Mouse (Mus musculus) adrenal gland, postnatal 36 days (tissue): ENCODE data around the gene Aldh4a1. TPM values are rescaled to one million over a fixed set of nuclear protein-coding genes. Genes with fewer than 3 reads are reported as not detected.

Experiments used
- DNase-seq, 2 experiments: peaks; one replicate each; pipeline ENCODE4 v3.0.0; 2021; ENCODE audit warnings: mixed read lengths in 1 of 2
- total RNA-seq, 2 experiments: library from RNA; stranded (reverse); gene quantifications; 2 replicates each; pipeline ENCODE4 v1.2.3; 2021

Gene Aldh4a1
- total RNA-seq, 2 experiments from 2014 or later: 57.8 to 136 TPM

DNA sequence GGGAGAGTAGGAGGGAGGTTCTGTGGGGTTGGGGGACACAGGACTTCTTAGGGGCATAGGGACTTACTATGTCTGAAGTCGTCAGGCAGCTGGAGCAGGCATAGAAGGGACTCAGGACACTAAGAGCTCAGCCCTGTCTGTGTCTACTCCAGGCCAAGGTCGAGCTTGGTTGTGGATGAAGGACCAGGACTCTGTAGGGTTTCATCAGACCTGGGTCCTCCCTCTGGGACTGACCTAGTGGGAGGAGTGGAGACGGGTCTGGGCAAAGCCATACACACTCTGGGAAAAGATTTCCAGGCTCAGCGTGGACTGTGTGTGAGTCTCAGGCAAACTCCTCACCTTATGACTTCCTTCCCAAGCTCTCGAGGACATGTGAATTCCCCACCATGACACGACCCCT, 2.9 kb upstream of the Aldh4a1 start:
- peak; percentile 55 to 64 for DNase-seq

DNA sequence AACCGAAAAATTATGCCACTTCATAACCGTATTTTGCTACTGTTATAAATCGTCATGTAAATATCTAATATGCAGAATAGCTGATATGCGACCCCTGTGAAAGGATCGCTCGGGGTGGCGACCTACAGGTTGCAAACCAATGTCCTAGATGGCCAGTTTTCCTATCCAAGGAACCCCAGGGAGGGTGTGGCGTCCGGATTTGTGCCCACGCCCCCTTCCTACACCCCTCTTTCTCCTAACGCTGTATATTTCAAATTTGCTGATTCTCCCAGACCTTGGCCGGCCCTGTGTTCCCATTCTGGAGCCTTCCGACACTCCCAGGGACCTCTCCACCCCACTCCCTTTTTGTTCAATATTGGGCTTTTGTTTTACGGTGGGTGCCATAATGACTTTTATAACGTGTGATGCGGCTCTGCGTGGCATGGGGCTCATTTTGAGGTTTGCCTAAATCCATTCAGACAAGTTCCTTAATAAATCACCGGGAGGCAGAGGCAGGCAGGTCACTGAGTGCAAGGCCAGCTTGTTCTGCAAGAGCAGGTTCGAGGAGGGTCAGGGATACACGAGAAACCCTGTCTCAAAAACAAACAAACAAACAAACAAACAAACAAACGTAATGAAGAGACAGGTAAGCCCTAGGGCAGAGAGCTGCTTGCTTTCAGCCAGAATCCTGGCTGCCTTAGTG, 909 bp downstream of the Aldh4a1 start:
- DNase-seq: no peak

DNA sequence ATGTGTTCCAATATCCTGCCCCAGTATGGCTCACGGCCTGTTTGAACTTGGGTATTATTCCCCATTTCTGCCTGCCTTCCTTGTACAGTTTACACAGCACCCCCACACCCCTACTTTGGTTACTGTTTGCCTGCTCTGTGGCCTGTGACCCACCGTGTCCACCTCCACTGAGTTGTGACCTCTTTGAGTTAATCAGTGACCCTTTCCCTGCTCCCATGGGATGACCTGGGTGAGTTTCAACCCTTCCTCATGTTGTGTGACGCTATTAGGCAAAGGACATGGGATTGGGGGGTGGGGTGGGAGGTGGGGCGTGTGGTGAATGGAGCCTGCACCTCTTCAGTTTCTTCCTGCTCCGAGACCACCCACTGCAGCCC, 1.4 kb downstream of the Aldh4a1 start:
- no peak for DNase-seq

DNA sequence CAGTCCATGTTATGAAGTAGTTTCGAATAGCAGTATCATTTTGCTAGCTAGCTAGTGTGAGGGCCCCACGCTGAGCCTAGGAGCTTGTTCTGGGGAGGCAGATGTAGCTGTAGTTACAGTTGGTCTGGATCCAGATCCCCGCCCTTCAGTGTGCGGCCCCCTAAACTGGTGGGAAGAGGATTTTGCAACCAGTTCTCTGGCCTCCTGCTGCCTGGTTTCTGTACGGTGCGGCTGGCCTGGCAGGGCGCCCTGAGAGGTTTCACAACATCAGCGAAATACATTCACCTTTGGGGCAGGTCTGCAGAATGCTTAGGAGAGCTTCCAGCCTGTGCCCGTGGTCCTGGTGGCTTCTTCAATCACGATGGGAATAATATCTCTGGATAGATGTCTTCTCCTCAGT, 2.0 kb downstream of the Aldh4a1 start:
- peak; percentile 62 to 69 for DNase-seq

DNA sequence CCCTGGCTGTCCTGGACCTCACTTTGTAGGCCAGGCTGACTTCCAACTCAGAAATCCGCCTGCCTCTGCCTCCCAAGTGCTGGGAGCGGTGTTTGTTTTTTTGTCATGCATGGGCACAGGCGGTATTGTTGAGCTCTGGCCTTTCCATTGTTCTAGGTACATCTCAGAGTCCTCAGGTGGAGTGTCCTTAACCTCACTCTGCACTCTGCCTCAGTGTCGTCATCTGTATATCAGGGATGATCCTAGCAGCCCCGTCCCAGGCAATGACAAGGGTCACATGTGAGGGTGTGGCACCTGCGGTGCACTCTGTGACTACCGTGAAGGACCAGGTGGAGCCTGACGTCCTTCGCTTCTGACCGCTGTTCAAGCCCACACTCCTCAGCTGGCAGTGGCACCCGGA, 4.7 kb downstream of the Aldh4a1 start:
- no peak for DNase-seq

DNA sequence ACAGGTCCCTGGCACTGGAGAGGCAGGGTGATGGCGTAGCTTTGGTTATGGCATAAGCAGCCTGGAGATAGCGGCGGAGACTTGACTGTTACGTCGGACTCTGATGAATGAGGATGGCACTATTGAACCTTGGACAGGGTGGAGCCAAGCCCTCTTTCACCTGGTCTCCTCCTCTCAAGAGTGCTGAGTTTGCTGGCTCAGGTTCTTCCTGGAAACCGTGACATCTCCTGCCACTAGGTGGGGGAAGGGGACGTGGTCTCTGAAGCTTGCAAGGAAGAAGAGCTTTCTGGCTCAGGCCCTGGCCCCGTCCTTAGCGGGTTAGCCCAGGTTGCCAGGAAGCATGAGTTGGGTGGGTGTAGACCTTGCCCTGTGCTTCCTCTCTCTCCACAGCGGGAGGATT, 7.5 kb downstream of the Aldh4a1 start:
- no peak for DNase-seq

DNA sequence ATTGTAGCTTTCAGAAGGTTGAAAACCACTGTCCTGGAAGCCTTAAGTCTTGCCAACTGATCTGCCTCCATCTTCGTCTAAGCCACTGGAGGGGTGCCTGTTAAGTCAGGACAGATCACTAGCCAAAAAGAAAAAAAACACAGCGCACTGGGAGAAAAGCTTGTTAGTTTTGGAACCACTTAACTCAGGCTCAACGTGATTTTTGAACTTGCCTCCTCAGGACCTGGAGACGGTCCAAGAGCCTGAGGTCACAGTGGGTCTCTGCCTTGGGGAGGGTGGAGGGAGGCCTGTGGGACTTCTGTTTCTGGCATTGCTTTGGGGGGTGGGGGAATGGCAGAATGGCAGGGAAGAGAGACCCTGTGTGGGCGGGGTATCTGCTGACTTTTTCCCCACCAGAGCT, 8.5 kb downstream of the Aldh4a1 start:
- peak in 1 of 2 experiments; percentile 43 for DNase-seq

DNA sequence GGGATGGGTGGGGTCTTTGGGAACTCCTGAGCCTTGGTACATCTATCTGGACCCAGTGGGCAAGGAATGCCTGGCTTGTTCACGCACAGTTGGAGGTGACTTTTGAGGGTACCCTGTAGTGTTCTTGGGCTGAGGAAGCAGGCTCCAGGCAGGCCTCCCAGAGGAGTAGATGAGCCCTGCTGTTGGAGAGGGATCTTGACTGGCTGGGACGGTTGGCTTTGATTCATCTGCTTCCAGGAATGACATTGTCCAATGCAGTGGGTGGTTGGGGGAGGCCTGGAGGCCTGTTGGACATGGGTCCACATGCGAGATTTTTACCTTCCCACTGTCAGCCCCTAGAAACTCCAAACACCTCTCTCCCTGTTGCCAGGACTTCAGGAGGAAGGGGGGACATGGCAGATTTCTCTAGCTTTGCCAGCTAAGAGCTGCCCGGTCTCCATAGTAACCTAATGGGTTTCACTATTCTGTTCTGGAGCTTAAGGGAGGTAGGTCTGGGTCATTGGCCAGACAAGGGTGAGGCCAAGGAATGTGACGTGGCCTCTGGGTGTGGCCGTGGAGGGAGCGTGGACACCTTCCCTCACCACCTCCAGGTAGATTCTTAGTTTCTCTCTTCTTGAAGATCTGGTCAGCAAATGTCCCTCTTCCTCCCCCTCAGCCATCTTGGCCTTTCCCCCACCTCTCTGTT, 9.0 kb downstream of the Aldh4a1 start:
- no peak for DNase-seq

DNA sequence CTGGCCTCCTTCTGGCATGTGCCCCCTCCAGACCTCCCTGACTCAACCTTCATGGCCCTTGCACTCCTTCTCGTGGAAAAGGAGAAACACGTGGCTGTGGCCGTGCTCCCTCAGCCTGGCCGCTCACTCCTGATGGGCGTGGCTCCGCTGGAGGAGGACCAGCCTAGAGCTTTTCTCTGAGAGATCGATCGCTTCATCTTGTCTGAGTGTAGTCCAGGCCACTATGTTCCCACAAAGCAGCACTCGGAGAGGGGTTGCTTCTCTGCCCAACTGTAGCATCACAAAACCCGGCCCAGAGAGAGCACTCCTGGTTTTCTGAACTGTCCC, 9.6 kb downstream of the Aldh4a1 start:
- DNase-seq: no peak

DNA sequence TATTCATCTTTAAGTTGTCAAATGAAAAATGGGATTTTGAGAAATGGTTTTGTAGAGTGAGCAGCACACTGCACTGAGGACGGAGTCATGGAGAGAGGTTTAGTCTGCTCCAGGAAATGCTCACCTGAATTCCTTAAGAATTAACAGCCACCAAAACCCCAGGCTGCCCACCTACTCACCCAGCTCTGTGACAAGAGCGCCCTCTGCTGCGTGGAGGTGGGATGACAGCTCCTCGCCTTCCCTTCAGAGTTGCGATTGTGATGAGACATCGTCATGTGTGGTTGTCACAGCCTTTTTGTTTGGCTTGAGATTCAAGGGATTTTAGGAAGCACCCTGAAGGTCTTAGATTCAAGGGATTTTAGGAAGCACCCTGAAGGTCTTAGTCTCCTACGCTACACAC, 13.7 kb downstream of the Aldh4a1 start:
- DNase-seq: peak; percentile 68 to 79

DNA sequence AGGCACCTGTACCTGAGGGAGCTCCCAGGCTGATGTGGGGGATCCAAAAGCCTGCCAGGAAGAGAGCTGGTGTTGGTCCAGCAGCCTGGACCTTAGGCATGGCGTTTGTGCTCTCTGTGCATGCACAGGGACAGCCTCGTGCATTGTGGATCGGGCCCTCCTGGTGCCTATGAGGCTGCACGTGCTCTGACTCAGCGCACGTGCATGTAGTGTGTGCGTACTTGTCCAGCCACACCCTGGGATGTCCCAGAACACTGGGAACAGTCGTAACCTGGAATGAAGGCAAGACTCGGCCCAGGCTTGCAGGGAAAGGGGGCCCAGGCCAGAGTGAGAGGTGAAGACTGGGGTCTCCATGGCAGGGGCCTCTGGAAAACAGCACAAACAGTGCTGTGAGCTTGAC, 15.2 kb downstream of the Aldh4a1 start:
- no peak for DNase-seq

DNA sequence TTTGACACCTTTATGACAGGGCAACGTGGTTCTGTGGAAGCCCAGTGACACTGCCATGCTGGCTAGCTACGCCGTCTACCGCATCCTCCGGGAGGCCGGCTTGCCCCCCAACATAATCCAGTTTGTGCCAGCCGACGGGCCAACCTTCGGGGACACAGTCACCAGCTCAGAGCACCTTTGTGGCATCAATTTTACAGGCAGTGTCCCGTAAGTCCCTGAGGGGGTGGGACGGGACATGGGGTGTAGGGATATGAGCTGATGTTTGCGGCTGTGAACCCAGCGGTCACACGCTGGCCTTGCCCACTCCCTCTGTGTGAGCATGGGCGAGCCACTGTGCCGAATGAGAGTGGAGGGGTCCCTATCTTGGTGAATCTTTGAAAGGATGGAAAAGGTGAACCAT, 15.7 kb downstream of the Aldh4a1 start:
- no peak for DNase-seq

DNA sequence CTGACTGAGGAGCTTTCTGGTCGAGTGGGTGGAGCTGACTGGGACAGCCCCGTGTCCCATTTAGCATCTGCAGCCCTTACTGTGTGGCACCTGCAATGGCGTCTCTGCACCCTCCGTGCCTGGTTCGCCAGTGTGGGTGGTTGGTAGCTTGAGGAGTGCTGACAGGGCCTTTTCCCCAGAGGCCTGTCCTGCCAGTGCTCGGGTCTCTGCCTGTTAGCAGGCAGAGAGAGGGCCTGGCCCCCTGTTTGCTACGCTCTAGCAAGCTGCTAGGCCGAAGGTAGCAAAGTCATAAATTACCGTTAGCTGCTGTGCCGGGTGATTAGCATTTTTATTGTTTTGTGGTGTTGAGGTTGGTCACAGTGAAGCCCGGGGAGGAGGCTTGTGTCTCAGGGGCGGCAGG, 17.1 kb downstream of the Aldh4a1 start:
- no peak for DNase-seq

DNA sequence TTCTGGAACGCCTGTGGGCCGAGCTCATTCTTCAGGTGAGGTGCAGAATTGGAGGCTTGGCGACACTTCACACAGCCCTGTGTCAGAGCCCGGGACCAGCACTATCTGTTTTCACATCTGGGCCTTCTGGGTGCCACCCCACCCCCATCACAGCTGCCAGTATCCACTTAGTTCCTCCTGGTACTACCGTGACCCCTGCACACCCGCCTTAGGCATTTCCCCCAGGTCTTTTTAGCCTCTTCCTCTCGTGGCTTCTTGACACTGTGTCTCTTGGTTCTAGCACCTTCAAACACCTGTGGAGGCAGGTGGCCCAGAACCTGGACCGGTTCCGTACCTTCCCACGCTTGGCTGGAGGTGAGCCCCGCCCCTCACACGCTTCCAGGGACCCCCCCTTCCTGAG, 17.7 kb downstream of the Aldh4a1 start:
- no peak for DNase-seq

DNA sequence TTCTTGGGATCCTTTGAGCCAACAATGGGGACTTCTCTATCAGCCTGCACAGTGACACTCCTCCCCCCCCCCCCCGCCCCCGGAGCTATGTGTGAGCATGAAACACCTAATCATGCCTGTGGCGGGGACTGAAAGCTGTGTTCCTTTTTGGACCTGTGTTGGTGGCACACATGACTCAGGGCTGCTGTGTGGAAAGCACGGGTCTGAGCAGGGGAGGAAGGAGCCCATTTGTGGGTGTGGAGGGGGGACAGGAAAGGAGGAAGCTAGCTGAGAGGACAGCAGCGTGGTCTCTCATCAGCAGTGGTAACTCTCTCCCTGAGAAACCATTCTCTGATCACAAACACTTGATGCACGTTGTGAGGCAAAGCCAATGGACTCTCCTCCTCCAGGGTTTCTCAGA, 18.1 kb downstream of the Aldh4a1 start:
- DNase-seq: no peak

DNA sequence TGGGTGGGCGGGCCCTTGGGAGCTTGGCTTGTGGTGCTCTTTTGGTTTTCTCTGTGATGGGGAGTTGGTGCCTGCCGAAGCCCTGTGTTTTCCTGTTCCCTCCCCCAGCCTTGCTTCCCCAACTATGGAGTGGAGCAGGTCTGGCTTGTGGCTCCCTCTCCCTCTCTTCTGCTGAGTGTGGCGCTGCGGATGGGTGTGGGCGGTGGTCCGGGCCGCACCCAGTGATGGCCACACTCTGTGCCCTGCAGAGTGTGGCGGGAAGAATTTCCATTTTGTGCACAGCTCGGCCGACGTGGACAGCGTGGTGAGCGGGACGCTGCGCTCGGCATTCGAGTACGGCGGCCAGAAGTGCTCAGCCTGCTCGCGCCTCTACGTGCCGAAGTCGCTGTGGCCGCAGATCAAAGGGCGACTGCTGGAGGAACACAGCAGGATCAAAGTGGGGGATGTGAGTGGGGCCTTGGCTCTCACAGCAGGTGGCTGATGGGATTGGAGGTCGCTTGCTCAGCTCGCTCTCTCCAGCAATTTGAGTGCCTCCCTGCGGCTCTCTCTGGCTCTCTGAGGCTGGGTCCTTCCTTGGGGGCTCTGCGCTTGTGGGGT, 19.3 kb downstream of the Aldh4a1 start:
- peak; percentile 45 to 57 for DNase-seq

DNA sequence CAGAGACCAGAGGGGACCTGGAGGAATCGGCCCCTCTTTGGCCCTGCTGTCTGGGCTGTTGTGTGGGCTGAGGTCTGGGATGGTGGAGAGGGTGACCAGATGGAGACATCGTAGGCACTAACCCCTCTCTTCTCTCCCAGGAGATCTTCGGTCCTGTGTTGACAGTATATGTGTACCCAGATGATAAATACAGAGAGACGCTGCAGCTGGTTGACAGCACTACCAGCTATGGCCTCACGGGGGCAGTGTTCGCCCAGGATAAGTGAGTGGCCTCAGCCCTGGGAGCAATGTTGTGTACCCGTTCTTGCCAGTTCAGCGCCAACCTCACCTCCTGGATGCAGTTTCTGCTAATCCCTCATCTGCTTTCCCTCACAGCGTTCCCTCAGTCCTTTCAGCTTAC, 21.3 kb downstream of the Aldh4a1 start:
- peak; percentile 81 to 87 for DNase-seq

DNA sequence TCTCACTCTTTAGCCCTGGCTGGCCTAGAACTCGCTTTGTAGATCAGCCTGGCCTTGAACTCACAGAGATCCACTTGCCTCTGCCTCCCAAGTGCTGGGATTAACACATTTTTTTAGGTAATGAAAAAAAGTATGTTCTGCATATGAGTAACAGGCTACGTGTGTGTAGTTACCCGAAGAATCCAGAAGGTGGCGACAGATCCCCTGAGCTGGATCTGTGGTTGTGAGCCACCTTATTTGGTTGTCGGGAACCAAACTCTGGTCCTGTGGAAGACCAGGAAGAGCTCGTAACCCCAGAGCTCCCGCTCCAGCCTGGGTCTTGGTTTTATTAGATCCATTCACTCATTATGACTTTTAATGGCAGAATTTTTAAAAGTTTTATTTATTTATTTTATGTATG, 24.2 kb downstream of the Aldh4a1 start:
- no peak for DNase-seq

DNA sequence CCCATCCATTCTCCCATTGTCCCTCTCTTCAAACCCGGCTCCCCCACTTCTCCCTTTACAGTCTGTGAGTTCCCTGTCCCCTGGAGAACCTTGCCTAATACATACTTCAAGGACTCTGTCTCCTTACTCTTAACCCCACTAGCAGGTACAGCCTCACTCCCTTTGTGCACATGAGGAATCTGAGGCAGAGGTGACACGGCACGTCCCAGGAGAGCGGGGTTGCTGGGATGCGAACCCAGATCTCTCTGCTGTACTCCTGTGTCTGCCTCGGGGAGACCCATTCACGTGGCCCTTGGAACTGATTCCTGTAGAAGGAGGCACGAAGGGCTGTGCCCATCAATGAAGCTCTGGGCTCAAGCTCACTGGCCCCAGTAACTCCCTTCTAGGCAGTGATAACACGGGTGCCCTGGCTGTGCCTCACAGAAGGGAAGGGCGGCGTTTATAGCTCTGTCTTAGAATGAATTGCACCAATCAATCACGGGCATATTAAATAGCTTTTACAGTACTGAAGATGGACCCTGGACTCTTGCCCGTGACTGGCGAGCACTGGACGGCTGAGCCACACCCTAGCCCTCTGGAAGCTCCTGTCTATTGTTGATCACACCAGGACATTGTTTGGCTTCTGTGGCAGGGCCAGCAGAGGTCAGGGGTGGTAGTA, 27.5 kb downstream of the Aldh4a1 start:
- DNase-seq: no peak

DNA sequence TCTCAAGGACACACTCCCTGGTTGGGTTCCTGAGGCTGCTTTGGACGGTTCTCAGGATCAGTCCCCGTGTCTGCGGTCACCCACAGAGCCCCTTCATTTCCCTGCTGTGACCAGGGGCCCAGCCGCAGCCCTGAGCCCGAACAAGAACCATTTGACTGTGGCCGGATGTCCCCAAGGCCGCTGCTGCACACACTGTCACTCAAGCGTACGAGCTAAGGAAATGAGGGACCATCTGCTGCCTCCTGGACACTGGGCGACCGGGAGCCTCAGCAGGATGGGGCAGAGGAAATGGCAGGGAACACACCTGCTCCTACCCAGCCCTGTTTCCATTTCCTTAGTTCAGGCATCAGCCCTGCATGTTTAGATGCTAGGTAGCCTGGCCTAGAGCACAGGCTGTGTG, 28.2 kb downstream of the Aldh4a1 start:
- DNase-seq: no peak

DNA sequence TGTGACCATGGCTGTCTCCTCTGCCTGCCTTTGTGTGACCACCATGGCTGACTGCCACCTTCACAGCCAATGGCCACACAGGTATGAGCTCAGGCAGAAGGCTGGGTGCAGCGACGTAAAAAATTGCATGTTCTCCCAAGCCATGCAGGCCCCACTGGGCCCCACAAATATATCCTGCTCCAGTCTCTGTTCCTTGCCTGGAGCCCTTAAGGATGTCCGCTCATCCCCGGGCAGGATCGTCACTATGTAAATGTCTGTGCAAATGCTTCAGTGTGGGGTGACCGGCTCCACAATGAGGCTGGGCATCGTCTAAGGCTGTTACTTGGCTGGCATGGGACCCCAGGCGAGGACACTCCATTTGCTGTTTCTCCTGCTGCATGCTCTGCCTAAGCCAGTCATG, 30.6 kb downstream of the Aldh4a1 start, which contains the start of gene Tas1r2:
Gene Tas1r2, plus strand, starts transcription at position 301 of the 400 bp plus-strand sequence.
- DNase-seq: no peak

DNA sequence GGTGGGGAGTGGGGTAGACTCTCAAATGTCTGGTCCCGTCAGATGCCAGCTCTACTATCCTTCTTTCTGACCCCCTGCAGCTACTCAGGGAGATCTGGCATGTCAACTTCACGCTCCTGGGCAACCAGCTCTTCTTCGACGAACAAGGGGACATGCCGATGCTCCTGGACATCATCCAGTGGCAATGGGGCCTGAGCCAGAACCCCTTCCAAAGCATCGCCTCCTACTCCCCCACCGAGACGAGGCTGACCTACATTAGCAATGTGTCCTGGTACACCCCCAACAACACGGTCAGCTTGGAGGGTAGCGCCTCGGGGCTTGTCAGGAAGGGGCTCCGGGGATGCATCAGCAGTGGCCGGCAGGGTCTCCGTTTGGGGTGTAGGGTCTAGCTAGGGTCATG, 39.2 kb downstream of the Aldh4a1 start:
- DNase-seq: no peak

DNA sequence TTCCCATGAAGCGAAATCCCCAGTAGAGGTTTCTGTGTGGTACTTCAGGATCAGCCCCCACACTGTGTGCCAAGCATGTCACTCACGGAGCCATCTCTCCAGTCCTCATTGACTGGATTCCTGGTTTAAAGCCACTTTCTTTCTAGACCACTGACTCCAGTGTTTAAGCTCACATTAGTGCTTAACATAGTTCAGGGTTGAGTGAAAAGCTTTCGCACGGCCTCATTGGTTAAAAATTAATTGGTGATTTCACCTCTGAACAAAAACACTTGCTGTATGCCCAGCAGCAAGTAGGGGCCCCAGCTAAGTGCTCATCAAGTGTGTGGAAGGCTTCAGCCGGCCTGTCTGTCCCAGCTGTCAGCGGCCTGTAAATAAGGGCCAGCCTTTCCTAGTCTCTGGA, 45.0 kb downstream of the Aldh4a1 start:
- DNase-seq: no peak
